Mouse (Mus musculus) liver, embryonic 14.5 days (tissue): ENCODE measurements around the gene Fat4.

Experiments
- CTCF ChIP-seq: IDR thresholded peaks from 2 replicates; pipeline ENCODE4 v1.5.1; 2016; ENCODE audit warnings: antibody characterized with exemption, low read depth, control low read depth
- EP300 ChIP-seq: IDR thresholded peaks from 2 replicates; pipeline ENCODE4 v1.6.1; 2016; ENCODE audit warnings: antibody characterized with exemption, low read depth

GRCm38 (mm10) chr3:39053072-39053471 is 166.3 kb downstream of the Fat4 start:
- TF ChIP-seq CTCF (no peak), EP300 (no peak)
